Mouse (Mus musculus): ENCODE data around the gene Samd4b.

Gene Samd4b

DNA sequence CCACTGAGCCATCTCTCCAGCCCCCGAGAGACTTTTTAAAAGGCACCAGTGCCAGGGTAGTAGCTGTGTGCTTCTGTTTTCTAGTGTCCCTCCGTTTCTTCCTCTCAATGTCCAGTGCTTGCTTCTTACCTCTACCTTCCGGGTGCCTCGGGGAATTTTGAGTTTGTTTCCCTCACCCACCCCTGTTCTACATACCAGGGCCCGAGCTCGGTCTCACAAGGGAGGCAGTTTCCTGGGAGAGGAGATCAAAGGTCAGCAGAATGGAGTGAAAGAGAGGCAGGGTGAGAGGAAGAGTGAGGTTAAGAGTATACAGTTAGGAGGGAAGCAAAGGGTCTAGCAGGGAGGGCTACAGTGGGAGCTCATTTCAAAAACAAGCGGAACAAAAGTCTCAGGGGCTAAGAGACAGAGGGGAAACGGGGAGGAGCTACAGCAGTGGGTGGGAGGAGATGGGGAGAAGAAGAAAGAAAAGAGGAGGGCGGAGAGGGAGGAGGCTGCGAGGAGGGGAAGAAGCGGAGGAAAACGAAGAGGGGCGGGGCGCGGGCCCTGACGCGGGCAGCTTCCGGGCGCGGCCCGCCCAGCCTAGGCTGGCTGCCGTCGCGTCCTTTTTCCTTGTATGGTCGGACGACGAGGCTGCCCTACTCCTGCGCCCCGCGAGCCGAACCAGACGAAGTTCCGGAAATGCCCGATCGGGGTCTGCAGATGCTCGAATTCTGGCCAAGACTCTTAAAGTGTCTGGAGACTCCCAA lies 222.6 kb downstream of the Samd4b start:
- DNase-seq, result peak; percentile 93

DNA sequence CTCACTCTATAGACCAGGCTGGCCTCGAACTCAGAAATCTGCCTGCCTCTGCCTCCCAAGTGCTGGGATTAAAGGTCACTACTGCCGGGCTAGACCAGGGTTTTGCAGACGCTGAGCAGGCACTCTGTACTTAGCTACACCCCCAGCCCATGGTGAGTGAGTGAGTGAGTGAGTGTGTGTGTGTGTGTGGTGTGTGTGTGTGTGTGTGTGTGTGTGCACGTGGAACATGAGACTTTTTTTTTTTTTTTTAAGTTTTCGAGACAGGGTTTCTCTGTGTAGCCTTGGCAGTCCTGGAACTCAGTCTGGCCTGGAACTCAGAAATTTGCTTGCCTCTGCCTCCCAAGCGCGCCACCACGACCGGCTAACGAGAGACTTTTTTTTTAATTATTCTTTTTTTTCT lies 223.3 kb downstream of the Samd4b start:
- no peak for DNase-seq

- DNase-seq, result peak; percentile 51
Measured at GRCm38 (mm10) chr7:28373891-28374495, 224.0 kb downstream of the Samd4b start.

- peak; percentile 93 for DNase-seq
Measured at GRCm38 (mm10) chr7:28373131-28373581, 224.8 kb downstream of the Samd4b start.

DNA sequence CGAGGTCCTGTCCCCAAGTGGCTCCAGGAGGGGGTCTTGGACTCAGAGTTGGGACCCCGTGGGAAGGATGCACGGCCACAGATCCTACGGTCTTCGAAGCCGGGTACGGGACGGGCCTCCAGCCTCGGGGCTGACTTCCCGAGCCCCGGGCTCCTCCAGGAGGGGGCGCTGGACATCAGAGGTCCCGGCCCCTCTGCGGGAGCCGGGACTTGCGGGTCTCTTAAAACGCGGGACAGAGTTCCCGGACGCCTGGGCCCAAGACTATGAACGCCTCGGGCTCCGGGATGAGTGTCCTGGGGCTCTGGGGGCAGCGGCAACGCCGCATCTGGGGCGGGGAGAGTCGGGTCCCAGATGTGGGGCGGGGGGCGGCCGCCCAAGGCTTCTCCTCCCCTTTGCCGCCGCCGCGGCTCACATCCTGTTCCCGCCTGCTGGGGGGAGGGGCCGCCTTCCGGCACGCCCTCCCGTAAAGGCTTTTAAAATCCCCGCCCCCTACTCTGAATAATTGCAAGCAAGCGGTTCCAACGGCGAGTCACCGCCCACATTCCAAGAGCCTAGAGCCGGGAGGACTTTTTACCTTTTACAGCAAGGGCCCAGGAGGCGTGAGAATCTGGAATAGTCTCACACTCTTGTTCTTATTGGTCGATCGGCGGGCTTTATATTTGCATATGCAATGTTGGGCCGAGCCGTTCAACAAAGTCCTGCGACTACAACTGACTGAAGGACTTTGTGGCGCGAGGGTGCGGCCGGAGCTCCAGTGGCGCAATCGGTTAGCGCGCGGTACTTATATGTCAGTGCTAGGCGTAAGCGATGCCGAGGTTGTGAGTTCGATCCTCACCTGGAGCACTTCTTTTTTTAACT lies 225.5 kb downstream of the Samd4b start, which contains the start of gene Plekhg2:
Gene Plekhg2 (minus strand): TSS at position 349 of the 858 bp plus-strand sequence.
- DNase-seq, result peak; percentile 100

DNA sequence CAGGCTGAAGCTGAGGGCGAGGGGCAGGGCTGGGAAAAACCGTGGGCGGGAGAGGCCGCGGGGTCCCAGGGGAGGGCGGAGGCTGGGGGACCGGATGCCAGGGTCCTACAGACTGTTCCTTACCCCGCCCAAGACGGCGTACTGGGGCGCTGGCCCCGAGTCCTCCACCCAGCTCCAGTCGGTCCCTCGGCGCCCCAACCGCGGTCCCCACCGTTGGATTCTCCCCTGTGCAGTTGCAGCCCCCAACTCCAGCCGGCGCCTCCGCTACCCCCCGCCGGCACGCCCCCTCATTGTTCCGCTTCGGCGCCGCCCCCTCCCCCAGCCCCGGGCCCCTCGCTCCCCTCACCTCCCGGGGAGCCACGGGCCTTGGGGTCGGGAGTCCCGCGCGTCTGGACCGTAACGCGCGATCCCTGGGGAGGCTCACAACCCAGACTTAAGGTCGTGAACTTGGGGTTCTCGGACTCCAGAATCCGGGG lies 226.4 kb downstream of the Samd4b start:
- DNase-seq, result peak; percentile 50

DNA sequence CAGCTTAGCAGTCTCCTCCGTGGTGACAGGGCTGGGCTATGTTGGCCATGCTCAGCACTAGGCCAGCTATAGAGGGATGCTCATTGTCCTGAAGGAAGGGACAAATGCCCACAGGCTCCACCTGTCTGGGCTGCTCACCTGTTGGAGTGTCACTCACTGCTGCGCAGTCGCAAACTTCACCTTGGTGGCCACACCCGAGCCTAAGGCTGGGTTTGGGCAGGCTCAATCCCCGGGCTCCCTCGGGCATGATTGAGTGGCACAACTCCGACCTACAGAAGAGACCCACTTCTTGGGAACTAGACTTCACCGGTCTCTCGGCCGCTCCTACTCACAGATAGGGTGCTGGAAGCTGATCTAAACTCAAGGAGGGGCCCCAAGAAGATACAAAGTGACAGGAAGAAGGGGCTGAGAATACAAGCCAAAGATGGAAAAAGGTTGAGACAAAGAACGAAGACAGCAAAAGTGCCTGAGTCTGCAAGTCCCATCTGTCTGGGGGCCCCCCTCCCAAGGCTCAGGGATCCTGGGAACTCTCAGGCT lies 226.9 kb downstream of the Samd4b start:
- peak; percentile 38 for DNase-seq

- DNase-seq, result peak; percentile 14
Measured at GRCm38 (mm10) chr7:28370051-28370450, 227.9 kb downstream of the Samd4b start.

- DNase-seq, result no peak
Measured at GRCm38 (mm10) chr7:28368276-28368920, 229.5 kb downstream of the Samd4b start.

DNA sequence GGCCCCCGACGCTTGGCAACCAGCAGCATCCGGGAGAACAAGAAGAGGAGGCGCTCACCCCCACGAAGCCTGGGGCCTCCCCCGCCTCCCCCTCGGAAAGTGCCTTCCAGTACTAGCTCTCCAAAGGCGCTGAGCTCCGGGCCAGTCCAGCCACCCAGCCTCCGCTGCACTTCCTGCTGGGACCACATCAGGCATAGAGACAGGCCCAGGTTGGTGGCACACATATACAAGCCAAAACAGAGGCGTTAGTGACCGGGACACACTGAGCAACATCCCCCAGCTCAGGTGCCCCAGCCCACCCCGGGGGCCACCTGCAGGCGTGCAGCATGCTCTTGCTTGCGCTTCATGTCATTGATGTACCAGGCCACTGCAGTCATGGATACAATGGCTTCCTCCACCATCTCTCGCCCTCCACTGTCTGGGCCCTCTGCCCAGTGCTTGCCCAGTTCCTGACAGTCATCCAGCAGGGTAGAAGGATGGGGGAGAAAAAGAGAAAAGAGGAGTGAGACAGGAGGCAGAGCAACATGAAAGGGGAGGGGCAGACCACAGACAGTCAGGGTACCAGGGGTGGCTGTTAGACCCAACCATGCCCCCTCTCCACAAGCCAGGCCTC lies 230.2 kb downstream of the Samd4b start:
- no peak for DNase-seq

- no peak for DNase-seq
Measured at GRCm38 (mm10) chr7:28362441-28363060, 235.4 kb downstream of the Samd4b start.

GRCm38 (mm10) chr7:28361647-28362341 lies 236.2 kb downstream of the Samd4b start:
- no peak for DNase-seq

- DNase-seq, result no peak
Measured at GRCm38 (mm10) chr7:28360291-28360690, 237.7 kb downstream of the Samd4b start.

- no peak for DNase-seq
Measured at GRCm38 (mm10) chr7:28359854-28360253, 238.1 kb downstream of the Samd4b start.

DNA sequence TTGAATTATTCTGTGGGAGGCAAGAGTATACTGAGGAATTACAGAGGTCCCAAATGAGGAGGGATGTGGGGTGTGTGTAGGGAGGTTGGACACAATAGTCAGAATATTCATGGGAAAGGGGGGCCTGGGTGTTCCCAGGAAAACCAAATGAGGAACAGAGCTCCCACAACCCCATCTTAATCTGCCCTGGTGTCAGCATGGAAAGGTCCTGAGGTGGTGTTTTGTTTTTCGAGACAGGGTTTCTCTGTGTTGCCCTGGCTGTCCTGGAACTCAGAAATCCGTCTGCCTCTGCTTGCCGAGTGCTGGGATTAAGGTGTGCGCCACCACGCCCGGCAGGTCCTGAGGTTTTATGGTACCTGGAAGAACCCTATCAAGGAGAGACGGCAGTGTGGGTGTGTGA lies 239.5 kb downstream of the Samd4b start:
- DNase-seq, result no peak

DNA sequence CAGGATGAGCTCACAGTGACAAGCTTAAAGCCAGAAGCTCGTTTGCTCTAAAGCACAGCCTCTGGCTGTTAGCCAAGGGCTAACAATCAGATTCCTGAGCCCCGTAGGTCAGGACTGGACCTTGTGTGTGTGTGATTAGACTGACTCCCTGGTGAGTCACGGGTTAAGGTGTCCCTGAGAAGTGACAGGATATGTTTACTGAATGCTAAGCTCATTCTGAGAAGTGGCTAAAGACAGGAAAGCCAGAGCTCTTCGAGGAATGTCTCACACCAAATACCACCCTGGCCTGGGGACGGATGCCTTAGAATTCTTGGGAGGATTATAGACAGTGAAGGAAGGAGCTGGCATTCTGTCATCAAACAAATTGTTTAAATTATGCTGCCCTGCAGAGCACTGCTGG lies 240.0 kb downstream of the Samd4b start:
- no peak for DNase-seq

DNA sequence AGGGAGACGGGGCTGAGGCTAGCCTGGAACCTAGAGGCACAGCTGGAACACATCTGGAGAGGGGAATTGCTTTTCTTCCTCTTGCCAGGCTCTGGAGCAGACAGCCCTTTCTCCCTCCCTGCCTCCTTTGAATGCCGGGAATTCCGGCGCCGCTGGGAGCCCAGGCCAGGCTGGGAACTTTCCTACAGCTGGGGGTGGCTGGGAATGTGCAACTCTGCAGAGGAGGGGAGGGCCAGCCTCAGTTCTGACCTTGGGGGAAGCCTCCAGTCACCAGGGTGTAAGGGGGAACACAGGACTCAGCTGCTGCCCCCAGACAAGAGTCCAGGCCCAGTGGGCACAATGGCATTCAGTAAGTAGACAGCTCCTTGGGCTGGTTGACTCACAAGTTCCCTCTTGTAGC lies 241.0 kb downstream of the Samd4b start:
- peak; percentile 59 for DNase-seq

- no peak for DNase-seq
Measured at GRCm38 (mm10) chr7:28355221-28355620, 242.7 kb downstream of the Samd4b start.

DNA sequence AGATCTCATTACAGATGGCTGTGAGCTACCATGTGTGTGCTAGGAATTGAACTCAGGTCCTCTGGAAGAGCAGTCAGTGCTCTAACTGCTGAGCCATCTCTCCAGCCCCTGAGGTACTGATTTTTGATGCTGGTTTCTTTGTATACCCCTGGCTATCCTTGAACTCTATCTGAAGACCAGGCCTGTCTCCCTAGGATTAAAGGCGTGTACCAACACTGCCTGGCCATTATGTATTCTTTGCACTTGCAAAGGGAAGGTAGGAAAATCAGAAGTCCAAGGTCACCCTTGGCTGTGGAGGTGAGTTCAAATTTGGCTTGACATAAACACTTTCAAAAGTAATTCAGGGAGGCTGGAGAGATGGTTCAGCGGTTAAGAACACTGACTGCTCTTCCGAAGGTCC lies 243.3 kb downstream of the Samd4b start:
- no peak for DNase-seq

DNA sequence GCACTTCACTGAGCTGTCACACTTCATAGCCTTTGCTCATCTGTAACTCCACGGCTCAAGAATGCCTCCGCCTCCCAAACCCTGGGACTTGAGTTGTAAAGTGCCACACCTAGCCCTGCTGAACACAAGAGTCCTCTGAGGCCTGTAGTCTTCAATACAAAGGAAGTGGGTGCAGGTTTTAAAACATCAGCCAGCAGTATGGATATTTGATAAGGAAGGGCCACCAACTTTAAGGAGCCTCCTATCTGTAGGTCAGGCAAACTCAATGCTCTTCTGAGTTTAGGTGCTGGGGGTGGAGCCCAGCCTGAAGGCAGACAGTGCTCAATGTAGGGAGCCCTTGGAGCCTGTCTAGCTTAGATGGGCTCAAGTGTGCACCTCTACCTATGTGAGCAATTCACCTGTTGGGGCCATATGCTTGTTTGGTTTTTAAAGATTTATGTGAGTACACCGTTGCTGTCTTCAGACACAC lies 243.8 kb downstream of the Samd4b start:
- no peak for DNase-seq

DNA sequence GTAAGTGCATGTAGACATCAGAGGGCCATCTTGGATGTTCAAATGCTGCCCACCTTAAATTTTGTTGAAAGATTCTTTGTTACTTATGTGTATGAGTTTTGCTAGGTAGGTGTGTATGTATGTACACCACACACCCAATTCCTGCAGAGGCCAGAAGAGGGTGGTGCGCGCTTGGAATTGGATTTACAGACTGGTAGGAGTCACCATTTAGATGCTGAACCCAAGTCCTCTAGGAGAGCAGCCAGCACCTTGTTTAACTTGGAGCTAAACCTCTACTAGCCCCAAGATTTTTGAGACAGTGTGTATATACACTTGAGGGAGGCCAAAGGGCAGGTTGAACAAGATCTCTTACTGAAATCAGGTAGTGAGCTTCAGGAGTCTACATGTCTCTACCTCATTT lies 244.7 kb downstream of the Samd4b start:
- DNase-seq, result no peak
